Mouse (Mus musculus) brain, embryonic 14.5 days (tissue): Measurements from ENCODE around the gene Tmem101.

Source experiments
- CTCF ChIP-seq: fragments of 200-500 bp; IDR thresholded peaks from 2 replicates; pipeline ENCODE4 v1.5.1; 2012; ENCODE audit warnings: inconsistent platforms, mild to moderate bottlenecking, moderate library complexity, borderline replicate concordance; ENCODE audit not compliant: insufficient read depth, insufficient read length; ENCODE audit errors: extremely low read depth
- POLR2A ChIP-seq: fragments of 200-500 bp; IDR thresholded peaks from 2 replicates; pipeline ENCODE4 v1.6.1; 2012; ENCODE audit warnings: mild to moderate bottlenecking, inconsistent platforms, borderline replicate concordance; ENCODE audit not compliant: poor library complexity, insufficient read depth, insufficient read length, severe bottlenecking; ENCODE audit errors: extremely low read depth

DNA sequence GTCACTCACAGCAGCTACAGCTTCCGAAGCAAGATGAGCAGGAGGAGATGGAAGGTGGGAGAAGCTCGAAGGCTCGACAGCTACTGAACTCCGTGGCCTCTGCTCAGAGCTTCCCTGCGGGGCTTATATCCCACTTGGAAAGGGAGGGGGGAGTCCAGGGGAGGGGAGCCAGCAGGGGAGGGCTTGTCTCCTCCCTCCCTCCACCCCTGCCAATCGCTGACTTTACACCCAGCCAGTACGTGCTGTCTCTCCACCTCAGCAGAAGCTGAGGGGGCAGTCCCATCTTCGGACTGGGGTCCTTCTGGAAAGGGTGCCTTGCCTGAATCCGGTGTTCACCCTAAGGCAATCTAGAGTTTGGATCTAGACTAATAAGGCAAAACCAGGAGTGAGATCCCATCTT, 48.5 kb downstream of the Tmem101 start, which contains the start of gene Pyy:
- TF ChIP-seq CTCF (no peak), POLR2A (no peak)
